Mouse (Mus musculus): ENCODE results near the gene Ankrd13b. TPM values are rescaled to one million over a fixed set of nuclear protein-coding genes. Genes with fewer than 3 reads are reported as not detected.

The Ankrd13b gene
- polyA plus RNA-seq, 1 experiment from 2014 or later: 13.1 TPM

- 68% methylated on average over 6 of the region's 6 CpGs for WGBS
- peak overlapping the region; percentile 86; the same call in 1 of the 2 replicates for H3K27ac ChIP-seq (ENCODE audit: low read depth, low read length)
- H3K9ac ChIP-seq (ENCODE audit: low read depth, low read length): peak overlapping the region; percentile 93
- H3K4me2 ChIP-seq (replicated peaks; ENCODE audit: low read depth, low read length): peak overlapping the region; percentile 82; the same call in 1 of the 2 replicates
- no peak for ATAC-seq (ENCODE audit: low FRiP score)
- no peaks in the 10 kb centered on the region for H3K9me3 ChIP-seq (ENCODE audit: control insufficient read depth, low read length)
- no peaks in the 10 kb centered on the region for H3K27me3 ChIP-seq (ENCODE audit: control insufficient read depth, insufficient read depth, low read length)
- no peak for DNase-seq (ENCODE audit: low spot score)
- H3K4me3 ChIP-seq (ENCODE audit: low read depth, low read length): peak overlapping the region; percentile 90
- peaks cover 31% of the 10 kb centered on the region for H3K4me1 ChIP-seq (replicated peaks; ENCODE audit: control insufficient read depth, insufficient read depth, low read length)
- H3K36me3 ChIP-seq (ENCODE audit: control insufficient read depth, insufficient read depth, low read length): no peaks in the 10 kb centered on the region
Measured at GRCm38 (mm10) chr11:77490451-77490850, 973 bp upstream of the Ankrd13b start.

- Histone ChIP-seq H3K27me3 (ENCODE audit: control insufficient read depth, insufficient read depth, low read length) (no peaks in the 10 kb centered on the region), H3K36me3 (ENCODE audit: control insufficient read depth, insufficient read depth, low read length) (no peaks in the 10 kb centered on the region), H3K4me1 (replicated peaks; ENCODE audit: control insufficient read depth, insufficient read depth, low read length) (peaks cover 26% of the 10 kb centered on the region), H3K4me2 (replicated peaks; ENCODE audit: low read depth, low read length) (peak overlapping the region; percentile 82), H3K9me3 (ENCODE audit: control insufficient read depth, low read length) (no peaks in the 10 kb centered on the region), H3K4me3 (ENCODE audit: low read depth, low read length) (peak overlapping the region; percentile 90), H3K27ac (ENCODE audit: low read depth, low read length) (peak overlapping the region; percentile 86; the same call in 1 of the 2 replicates), H3K9ac (ENCODE audit: low read depth, low read length) (peak overlapping the region; percentile 93)
- no peak for ATAC-seq (ENCODE audit: low FRiP score)
- 3% methylated on average over 44 of the region's 55 CpGs for WGBS
- DNase-seq (ENCODE audit: low spot score): peak; percentile 58
Measured at GRCm38 (mm10) chr11:77488771-77489581, 502 bp downstream of the Ankrd13b start.

GRCm38 (mm10) chr11:77486798-77487197 lies 2.7 kb downstream of the Ankrd13b start:
- no peak overlapping the region for H3K4me2 ChIP-seq (replicated peaks; ENCODE audit: low read depth, low read length)

GRCm38 (mm10) chr11:77485229-77485628 lies 4.2 kb downstream of the Ankrd13b start:
- H3K4me1 ChIP-seq (replicated peaks; ENCODE audit: control insufficient read depth, insufficient read depth, low read length): peaks cover 19% of the 10 kb centered on the region
- H3K36me3 ChIP-seq (ENCODE audit: control insufficient read depth, insufficient read depth, low read length): no peaks in the 10 kb centered on the region
- no peak for DNase-seq (ENCODE audit: low spot score)
- H3K9ac ChIP-seq (ENCODE audit: low read depth, low read length): no peak overlapping the region
- WGBS: 55% methylated on average over 6 of the region's 6 CpGs
- no peaks in the 10 kb centered on the region for H3K9me3 ChIP-seq (ENCODE audit: control insufficient read depth, low read length)
- no peak overlapping the region for H3K4me2 ChIP-seq (replicated peaks; ENCODE audit: low read depth, low read length)
- H3K27me3 ChIP-seq (ENCODE audit: control insufficient read depth, insufficient read depth, low read length): no peaks in the 10 kb centered on the region
- H3K4me3 ChIP-seq (ENCODE audit: low read depth, low read length): no peak overlapping the region
- no peak for ATAC-seq (ENCODE audit: low FRiP score)
- H3K27ac ChIP-seq (ENCODE audit: low read depth, low read length): 0 out of 2 replicates have a peak overlapping the region, but pooled peaks have one; percentile 2

More at GRCm38 (mm10) chr11:77486798-77487197, 2.7 kb downstream of the Ankrd13b start:
- Histone ChIP-seq H3K4me3 (ENCODE audit: low read depth, low read length) (0 out of 2 replicates have a peak overlapping the region, but pooled peaks have one; percentile 2), H3K4me1 (replicated peaks; ENCODE audit: control insufficient read depth, insufficient read depth, low read length) (peaks cover 23% of the 10 kb centered on the region), H3K27ac (ENCODE audit: low read depth, low read length) (0 out of 2 replicates have a peak overlapping the region, but pooled peaks have one; percentile 20), H3K36me3 (ENCODE audit: control insufficient read depth, insufficient read depth, low read length) (no peaks in the 10 kb centered on the region), H3K27me3 (ENCODE audit: control insufficient read depth, insufficient read depth, low read length) (no peaks in the 10 kb centered on the region), H3K9ac (ENCODE audit: low read depth, low read length) (peak overlapping the region; percentile 33; the same call in 1 of the 2 replicates), H3K9me3 (ENCODE audit: control insufficient read depth, low read length) (no peaks in the 10 kb centered on the region)
- ATAC-seq (ENCODE audit: low FRiP score) (no peak), DNase-seq (ENCODE audit: low spot score) (no peak)
- 70% methylated on average over 5 of the region's 5 CpGs for WGBS

GRCm38 (mm10) chr11:77483510-77484255 lies 5.8 kb downstream of the Ankrd13b start:
- H3K9me3 ChIP-seq (ENCODE audit: control insufficient read depth, low read length): no peaks in the 10 kb centered on the region
- H3K27ac ChIP-seq (ENCODE audit: low read depth, low read length): no peak overlapping the region
- no peak for ATAC-seq (ENCODE audit: low FRiP score)
- peaks cover 17% of the 10 kb centered on the region for H3K4me1 ChIP-seq (replicated peaks; ENCODE audit: control insufficient read depth, insufficient read depth, low read length)
- DNase-seq (ENCODE audit: low spot score): no peak
- WGBS: 66% methylated on average over 11 of the region's 11 CpGs
- H3K9ac ChIP-seq (ENCODE audit: low read depth, low read length): no peak overlapping the region
- no peaks in the 10 kb centered on the region for H3K27me3 ChIP-seq (ENCODE audit: control insufficient read depth, insufficient read depth, low read length)
- no peak overlapping the region for H3K4me2 ChIP-seq (replicated peaks; ENCODE audit: low read depth, low read length)
- H3K4me3 ChIP-seq (ENCODE audit: low read depth, low read length): no peak overlapping the region
- H3K36me3 ChIP-seq (ENCODE audit: control insufficient read depth, insufficient read depth, low read length): no peaks in the 10 kb centered on the region

GRCm38 (mm10) chr11:77483043-77483442 lies 6.4 kb downstream of the Ankrd13b start:
- H3K4me3 ChIP-seq (ENCODE audit: low read depth, low read length): no peak overlapping the region
- no peak for DNase-seq (ENCODE audit: low spot score)
- no peaks in the 10 kb centered on the region for H3K27me3 ChIP-seq (ENCODE audit: control insufficient read depth, insufficient read depth, low read length)
- H3K27ac ChIP-seq (ENCODE audit: low read depth, low read length): no peak overlapping the region
- H3K4me1 ChIP-seq (replicated peaks; ENCODE audit: control insufficient read depth, insufficient read depth, low read length): peaks cover 13% of the 10 kb centered on the region
- no peak overlapping the region for H3K9ac ChIP-seq (ENCODE audit: low read depth, low read length)
- 67% methylated on average over 3 of the region's 3 CpGs for WGBS
- no peaks in the 10 kb centered on the region for H3K36me3 ChIP-seq (ENCODE audit: control insufficient read depth, insufficient read depth, low read length)
- no peak overlapping the region for H3K4me2 ChIP-seq (replicated peaks; ENCODE audit: low read depth, low read length)
- ATAC-seq (ENCODE audit: low FRiP score): no peak
- H3K9me3 ChIP-seq (ENCODE audit: control insufficient read depth, low read length): no peaks in the 10 kb centered on the region

GRCm38 (mm10) chr11:77476895-77477294 lies 12.6 kb downstream of the Ankrd13b start:
- no peak for DNase-seq (ENCODE audit: low spot score)

GRCm38 (mm10) chr11:77476216-77476615 lies 13.3 kb downstream of the Ankrd13b start:
- no peak overlapping the region for H3K27ac ChIP-seq (ENCODE audit: low read depth, low read length)
- ATAC-seq (ENCODE audit: low FRiP score): no peak
- no peaks in the 10 kb centered on the region for H3K27me3 ChIP-seq (ENCODE audit: control insufficient read depth, insufficient read depth, low read length)
- H3K36me3 ChIP-seq (ENCODE audit: control insufficient read depth, insufficient read depth, low read length): peaks cover 4% of the 10 kb centered on the region; the same call in 1 of the 2 replicates
- no peaks in the 10 kb centered on the region for H3K4me1 ChIP-seq (replicated peaks; ENCODE audit: control insufficient read depth, insufficient read depth, low read length)
- no peaks in the 10 kb centered on the region for H3K9me3 ChIP-seq (ENCODE audit: control insufficient read depth, low read length)
- no peak overlapping the region for H3K9ac ChIP-seq (ENCODE audit: low read depth, low read length)
- H3K4me2 ChIP-seq (replicated peaks; ENCODE audit: low read depth, low read length): no peak overlapping the region
- no peak overlapping the region for H3K4me3 ChIP-seq (ENCODE audit: low read depth, low read length)
- no peak for DNase-seq (ENCODE audit: low spot score)
- WGBS: 93% methylated on average over 14 of the region's 14 CpGs

More at GRCm38 (mm10) chr11:77476895-77477294, 12.6 kb downstream of the Ankrd13b start:
- Histone ChIP-seq H3K27me3 (ENCODE audit: control insufficient read depth, insufficient read depth, low read length) (no peaks in the 10 kb centered on the region), H3K4me2 (replicated peaks; ENCODE audit: low read depth, low read length) (no peak overlapping the region), H3K9ac (ENCODE audit: low read depth, low read length) (no peak overlapping the region), H3K9me3 (ENCODE audit: control insufficient read depth, low read length) (no peaks in the 10 kb centered on the region), H3K27ac (ENCODE audit: low read depth, low read length) (no peak overlapping the region), H3K4me3 (ENCODE audit: low read depth, low read length) (no peak overlapping the region), H3K4me1 (replicated peaks; ENCODE audit: control insufficient read depth, insufficient read depth, low read length) (no peaks in the 10 kb centered on the region), H3K36me3 (ENCODE audit: control insufficient read depth, insufficient read depth, low read length) (no peaks in the 10 kb centered on the region)
- ATAC-seq (ENCODE audit: low FRiP score): no peak
- WGBS: 95% methylated on average over 6 of the region's 6 CpGs
